Mouse (Mus musculus): ENCODE measurements around the gene Ncor1. TPM values are rescaled to one million over a fixed set of nuclear protein-coding genes. Genes with fewer than 3 reads are reported as not detected.
"Not testable (repeated sequence)": the region's sequence is repeated elsewhere in the genome, so short reads cannot be mapped to it uniquely, and the experiment has no call there.

Gene Ncor1
- total and polyA plus RNA-seq, 2 experiments from 2014 or later, result 82.4 to 129 TPM

GRCm38 (mm10) chr11:62486949-62487348 lies 28.6 kb upstream of the Ncor1 start:
- no peak overlapping the region for H3K4me2 ChIP-seq (ENCODE audit: low read depth, low read length)
- TF ChIP-seq EP300 (IDR thresholded peaks at IDR 0.05; ENCODE audit: low read depth), result no peak
- no peak for TF ChIP-seq CTCF (IDR thresholded peaks at IDR 0.05; ENCODE audit: low read depth)
- H3K9ac ChIP-seq (replicated peaks; ENCODE audit: low read depth, low read length), result no peak overlapping the region

GRCm38 (mm10) chr11:62479581-62479980 lies 21.2 kb upstream of the Ncor1 start:
- WGBS, result 89% methylated on average over 5 of the region's 5 CpGs
- ATAC-seq (ENCODE audit: insufficient read depth, low read depth), result no peak
- H3K4me2 ChIP-seq (ENCODE audit: low read depth, low read length), result no peak overlapping the region

More at GRCm38 (mm10) chr11:62486949-62487348, 28.6 kb upstream of the Ncor1 start:
- 84% methylated on average over 1 of the region's 1 CpGs for WGBS
- no peaks in the 10 kb centered on the region for H3K4me1 ChIP-seq (ENCODE audit: control insufficient read depth, insufficient read depth)
- ATAC-seq (ENCODE audit: insufficient read depth, low read depth), result no peak
- no peak overlapping the region for H3K27ac ChIP-seq (ENCODE audit: low read depth)
- no peaks in the 10 kb centered on the region for H3K9me3 ChIP-seq (replicated peaks; ENCODE audit: control insufficient read depth, low read length)
- H3K4me3 ChIP-seq (ENCODE audit: low read depth, low read length), result no peak overlapping the region
- no peak for DNase-seq (ENCODE audit: low spot score)
- H3K27me3 ChIP-seq (ENCODE audit: control insufficient read depth, insufficient read depth, low read length), result no peaks in the 10 kb centered on the region
- no peaks in the 10 kb centered on the region for H3K36me3 ChIP-seq (replicated peaks; ENCODE audit: control insufficient read depth, insufficient read depth, low read length)

GRCm38 (mm10) chr11:62478931-62479330 lies 20.6 kb upstream of the Ncor1 start:
- DNase-seq (ENCODE audit: low spot score), result no peak
- TF ChIP-seq EP300 (IDR thresholded peaks at IDR 0.05; ENCODE audit: low read depth), result no peak
- no peak for ATAC-seq (ENCODE audit: insufficient read depth, low read depth)
- Histone ChIP-seq H3K4me2 (ENCODE audit: low read depth, low read length) (peak overlapping the region; percentile 25; the same call in 1 of the 2 replicates), H3K9ac (replicated peaks; ENCODE audit: low read depth, low read length) (no peak overlapping the region), H3K27me3 (ENCODE audit: control insufficient read depth, insufficient read depth, low read length) (no peaks in the 10 kb centered on the region), H3K4me3 (ENCODE audit: low read depth, low read length) (no peak overlapping the region), H3K4me1 (ENCODE audit: control insufficient read depth, insufficient read depth) (0 out of 2 replicates have a peak, but pooled peaks cover 11% of the 10 kb centered on the region), H3K36me3 (replicated peaks; ENCODE audit: control insufficient read depth, insufficient read depth, low read length) (no peaks in the 10 kb centered on the region), H3K9me3 (replicated peaks; ENCODE audit: control insufficient read depth, low read length) (no peaks in the 10 kb centered on the region), H3K27ac (ENCODE audit: low read depth) (peak overlapping the region; percentile 36)
- WGBS, result 31% methylated on average over 6 of the region's 6 CpGs

More at GRCm38 (mm10) chr11:62479581-62479980, 21.2 kb upstream of the Ncor1 start:
- Histone ChIP-seq H3K4me3 (ENCODE audit: low read depth, low read length) (no peak overlapping the region), H3K4me1 (ENCODE audit: control insufficient read depth, insufficient read depth) (0 out of 2 replicates have a peak, but pooled peaks cover 11% of the 10 kb centered on the region), H3K27me3 (ENCODE audit: control insufficient read depth, insufficient read depth, low read length) (no peaks in the 10 kb centered on the region), H3K27ac (ENCODE audit: low read depth) (no peak overlapping the region), H3K36me3 (replicated peaks; ENCODE audit: control insufficient read depth, insufficient read depth, low read length) (no peaks in the 10 kb centered on the region), H3K9ac (replicated peaks; ENCODE audit: low read depth, low read length) (no peak overlapping the region), H3K9me3 (replicated peaks; ENCODE audit: control insufficient read depth, low read length) (no peaks in the 10 kb centered on the region)
- TF ChIP-seq CTCF (IDR thresholded peaks at IDR 0.05; ENCODE audit: low read depth) (no peak), EP300 (IDR thresholded peaks at IDR 0.05; ENCODE audit: low read depth) (no peak)
- DNase-seq (ENCODE audit: low spot score), result no peak

GRCm38 (mm10) chr11:62476156-62476555 lies 17.8 kb upstream of the Ncor1 start:
- Histone ChIP-seq H3K9me3 (replicated peaks; ENCODE audit: control insufficient read depth, low read length) (no peaks in the 10 kb centered on the region), H3K27me3 (ENCODE audit: control insufficient read depth, insufficient read depth, low read length) (no peaks in the 10 kb centered on the region), H3K36me3 (replicated peaks; ENCODE audit: control insufficient read depth, insufficient read depth, low read length) (no peaks in the 10 kb centered on the region), H3K4me2 (ENCODE audit: low read depth, low read length) (no peak overlapping the region), H3K9ac (replicated peaks; ENCODE audit: low read depth, low read length) (no peak overlapping the region), H3K27ac (ENCODE audit: low read depth) (no peak overlapping the region), H3K4me3 (ENCODE audit: low read depth, low read length) (no peak overlapping the region), H3K4me1 (ENCODE audit: control insufficient read depth, insufficient read depth) (0 out of 2 replicates have a peak, but pooled peaks cover 11% of the 10 kb centered on the region)
- ATAC-seq (ENCODE audit: insufficient read depth, low read depth) (no peak), DNase-seq (ENCODE audit: low spot score) (no peak)
- 63% methylated on average over 4 of the region's 4 CpGs for WGBS
- no peak for TF ChIP-seq CTCF (IDR thresholded peaks at IDR 0.05; ENCODE audit: low read depth)
- no peak for TF ChIP-seq EP300 (IDR thresholded peaks at IDR 0.05; ENCODE audit: low read depth)

GRCm38 (mm10) chr11:62473516-62473915 lies 15.2 kb upstream of the Ncor1 start:
- no peak overlapping the region for H3K4me2 ChIP-seq (ENCODE audit: low read depth, low read length)
- H3K36me3 ChIP-seq (replicated peaks; ENCODE audit: control insufficient read depth, insufficient read depth, low read length), result no peaks in the 10 kb centered on the region
- ATAC-seq (ENCODE audit: insufficient read depth, low read depth) (no peak), DNase-seq (ENCODE audit: low spot score) (no peak)
- H3K27ac ChIP-seq (ENCODE audit: low read depth), result no peak overlapping the region
- no peak overlapping the region for H3K9ac ChIP-seq (replicated peaks; ENCODE audit: low read depth, low read length)
- TF ChIP-seq CTCF (IDR thresholded peaks at IDR 0.05; ENCODE audit: low read depth) (no peak), EP300 (IDR thresholded peaks at IDR 0.05; ENCODE audit: low read depth) (no peak)
- no peaks in the 10 kb centered on the region for H3K27me3 ChIP-seq (ENCODE audit: control insufficient read depth, insufficient read depth, low read length)
- H3K9me3 ChIP-seq (replicated peaks; ENCODE audit: control insufficient read depth, low read length), result no peaks in the 10 kb centered on the region
- WGBS, result 89% methylated on average over 5 of the region's 5 CpGs
- 0 out of 2 replicates have a peak, but pooled peaks cover 4% of the 10 kb centered on the region for H3K4me1 ChIP-seq (ENCODE audit: control insufficient read depth, insufficient read depth)
- H3K4me3 ChIP-seq (ENCODE audit: low read depth, low read length), result no peak overlapping the region

- Histone ChIP-seq H3K4me1 (ENCODE audit: control insufficient read depth, insufficient read depth) (no peaks in the 10 kb centered on the region), H3K9me3 (replicated peaks; ENCODE audit: control insufficient read depth, low read length) (no peaks in the 10 kb centered on the region), H3K4me2 (ENCODE audit: low read depth, low read length) (no peak overlapping the region), H3K36me3 (replicated peaks; ENCODE audit: control insufficient read depth, insufficient read depth, low read length) (no peaks in the 10 kb centered on the region), H3K27ac (ENCODE audit: low read depth) (no peak overlapping the region), H3K4me3 (ENCODE audit: low read depth, low read length) (no peak overlapping the region), H3K9ac (replicated peaks; ENCODE audit: low read depth, low read length) (no peak overlapping the region), H3K27me3 (ENCODE audit: control insufficient read depth, insufficient read depth, low read length) (no peaks in the 10 kb centered on the region)
- TF ChIP-seq CTCF (IDR thresholded peaks at IDR 0.05; ENCODE audit: low read depth) (no peak), EP300 (IDR thresholded peaks at IDR 0.05; ENCODE audit: low read depth) (no peak)
- no peak for DNase-seq (ENCODE audit: low spot score)
- 85% methylated on average over 6 of the region's 6 CpGs for WGBS
- ATAC-seq (ENCODE audit: insufficient read depth, low read depth), result no peak
These were observed 12.1 kb upstream of the Ncor1 start for GRCm38 (mm10) chr11:62470451-62470850.

GRCm38 (mm10) chr11:62467289-62467688 lies 8.9 kb upstream of the Ncor1 start:
- H3K27me3 ChIP-seq (ENCODE audit: control insufficient read depth, insufficient read depth, low read length); H3K9ac ChIP-seq (replicated peaks; ENCODE audit: low read depth, low read length); H3K4me3 ChIP-seq (ENCODE audit: low read depth, low read length); H3K4me1 ChIP-seq (ENCODE audit: control insufficient read depth, insufficient read depth); H3K36me3 ChIP-seq (replicated peaks; ENCODE audit: control insufficient read depth, insufficient read depth, low read length); H3K4me2 ChIP-seq (ENCODE audit: low read depth, low read length); H3K9me3 ChIP-seq (replicated peaks; ENCODE audit: control insufficient read depth, low read length); H3K27ac ChIP-seq (ENCODE audit: low read depth); ATAC-seq (ENCODE audit: insufficient read depth, low read depth); DNase-seq (ENCODE audit: low spot score): not testable (repeated sequence)
